Mouse (Mus musculus) forebrain, embryonic 14.5 days (tissue): ENCODE results near the gene Calcrl. TPM values are rescaled to one million over a fixed set of nuclear protein-coding genes. Genes with fewer than 3 reads are reported as not detected.
A peak's percentile ranks its signal among the peaks of the same experiment; 100 is the strongest.

Experiments used
- ATAC-seq: fragments of 200-750 bp; cut with Nextera tagmentation; 2 replicates; pipeline ENCODE4 v1.8.0; 2017; ENCODE audit warnings: mild to moderate bottlenecking, moderate library complexity
- DNase-seq: peaks from one replicate; pipeline ENCODE4 v3.0.0-alpha.2; 2015; ENCODE audit warnings: low spot score
- H3K27ac ChIP-seq: fragments of 300-500 bp; sonication (generic); 2 replicates; pipeline ENCODE4 v1.5.1; 2014; ENCODE audit warnings: low read depth, mild to moderate bottlenecking, control low read depth, low read length, moderate library complexity
- H3K27me3 ChIP-seq: fragments of 300-500 bp; sonication (generic); replicated peaks from 2 replicates; pipeline ENCODE4 v1.6.1; 2014; ENCODE audit warnings: low read length, control low read depth, mixed read lengths; ENCODE audit not compliant: control insufficient read depth, insufficient read depth
- H3K36me3 ChIP-seq: fragments of 300-500 bp; sonication (generic); 2 replicates; pipeline ENCODE4 v1.6.1; 2014; ENCODE audit warnings: low read length, control low read depth; ENCODE audit not compliant: control insufficient read depth, insufficient read depth
- H3K4me1 ChIP-seq: fragments of 300-500 bp; sonication (generic); 2 replicates; pipeline ENCODE4 v1.6.1; 2014; ENCODE audit warnings: antibody characterized with exemption, low read length, control low read depth; ENCODE audit not compliant: control insufficient read depth, insufficient read depth
- H3K4me2 ChIP-seq: fragments of 300-500 bp; sonication (generic); 2 replicates; pipeline ENCODE4 v1.6.1; 2014; ENCODE audit warnings: mild to moderate bottlenecking, control low read depth, low read length
- H3K4me3 ChIP-seq: fragments of 300-500 bp; sonication (generic); 2 replicates; pipeline ENCODE4 v1.5.1; 2014; ENCODE audit warnings: low read depth, low read length, control low read depth
- H3K9ac ChIP-seq: fragments of 300-500 bp; sonication (generic); 2 replicates; pipeline ENCODE4 v1.6.1; 2014; ENCODE audit warnings: mild to moderate bottlenecking, low read length, control low read depth, moderate library complexity
- H3K9me3 ChIP-seq: fragments of 300-500 bp; sonication (generic); replicated peaks from 2 replicates; pipeline ENCODE4 v1.6.1; 2016; ENCODE audit warnings: low read length, control low read depth, mixed read lengths; ENCODE audit not compliant: control insufficient read depth
- WGBS: fragments of 180-500 bp; shearing (Covaris S2); extraction: QIAGEN DNeasy Blood & Tissue Kit; methylation state at CpG from one replicate; pipeline ENCODE4 v1.1.7; 2014; 5-methylcytosine and 5-hydroxymethylcytosine counted together
- polyA plus RNA-seq: library from polyadenylated mRNA; unstranded; fragments of >200 nt; fragmentation: Nextera tagmentation; extraction: Ambion mirVana; gene quantifications from 2 replicates; pipeline ENCODE4 v1.2.1, GENCODE M21; 2014

Calcrl gene
- polyA plus RNA-seq: 6.5 and 8.7 TPM in 2 replicates

DNA sequence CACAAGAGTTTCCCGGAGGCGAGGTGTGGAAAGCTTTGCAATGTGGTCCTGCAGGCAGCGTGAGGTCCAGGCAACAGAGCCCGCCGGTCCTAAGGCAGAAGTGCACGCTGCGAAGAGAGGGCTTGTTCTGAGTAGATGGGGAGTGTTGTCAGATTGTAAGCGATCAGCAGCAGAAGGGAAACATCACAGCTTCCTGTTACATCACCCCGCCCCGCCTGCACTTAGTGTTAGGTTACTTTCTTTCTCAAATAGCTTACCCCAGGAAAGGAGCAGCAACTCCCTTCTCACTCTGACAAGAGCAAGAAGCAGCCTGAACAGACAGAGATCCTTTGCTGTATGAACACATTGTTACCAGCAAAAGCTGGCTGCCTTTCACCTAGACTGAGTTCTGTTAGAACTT, at the start of gene Calcrl:
Gene Calcrl (minus strand): TSS at position 274 of the 400 bp plus-strand sequence.
- peak; percentile 41 for DNase-seq
- Histone ChIP-seq H3K9me3 (no peaks in the 10 kb centered on the region), H3K9ac (peak within 1 kb of the TSS; percentile 53), H3K36me3 (no peaks in the 10 kb centered on the region), H3K27me3 (no peaks in the 10 kb centered on the region), H3K4me3 (peak within 1 kb of the TSS; percentile 22), H3K4me1 (no peaks in the 10 kb centered on the region), H3K27ac (peak within 1 kb of the TSS; percentile 14; the same call in 1 of the 2 replicates), H3K4me2 (peak within 1 kb of the TSS; percentile 46)
- peak; percentile 48 for ATAC-seq
- WGBS: 2% methylated on average over 10 of the region's 10 CpGs

DNA sequence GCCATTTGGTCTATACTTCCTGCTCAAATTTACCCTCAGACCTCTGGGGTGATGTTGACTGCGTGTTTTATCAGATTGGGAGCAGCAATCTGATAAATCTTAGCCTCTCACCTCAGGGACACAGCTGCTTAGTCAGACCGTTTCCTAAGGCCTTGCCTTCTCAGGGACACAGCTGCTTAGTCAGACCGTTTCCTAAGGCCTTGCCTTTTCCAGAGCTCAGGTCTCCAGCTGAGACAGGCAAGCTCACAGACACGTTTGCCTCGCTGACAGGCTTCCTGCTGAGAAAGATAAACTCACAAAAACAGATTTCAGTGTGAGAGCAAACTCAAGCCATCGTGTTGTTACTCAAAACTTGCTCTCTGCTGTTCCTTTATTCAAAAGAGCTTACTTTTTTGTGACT, 49.4 kb upstream of the Calcrl start:
- ATAC-seq: no peak
- H3K4me1 ChIP-seq: no peaks in the 10 kb centered on the region

DNA sequence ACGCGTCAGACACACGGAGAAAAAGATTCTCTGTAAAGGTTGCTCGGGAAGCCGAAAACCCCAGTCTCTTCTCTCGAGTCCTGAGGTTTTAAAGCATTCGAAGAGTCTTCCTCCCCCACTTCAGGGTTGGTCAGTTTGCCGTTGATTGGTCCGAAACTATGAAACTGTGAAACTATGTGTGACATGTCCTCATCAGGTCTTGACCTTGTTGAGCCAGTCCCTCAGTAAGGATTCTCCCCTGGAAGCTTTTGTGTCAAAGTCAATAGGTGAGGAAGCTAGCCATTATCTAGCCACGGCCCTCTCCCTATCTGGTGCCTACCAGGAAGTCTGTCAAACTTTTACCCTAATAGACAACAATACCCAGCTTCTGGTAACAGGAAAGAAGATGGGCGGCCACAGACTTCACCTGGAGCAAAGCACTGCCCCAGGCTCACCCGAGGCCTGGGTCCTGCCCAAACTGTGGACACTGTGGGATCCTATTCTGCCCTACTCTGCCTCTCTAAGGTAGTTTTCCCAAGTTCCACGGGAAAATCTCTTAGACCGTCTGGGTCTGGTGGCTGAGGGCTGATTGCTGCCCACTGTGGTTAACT, 48.8 kb upstream of the Calcrl start:
- Histone ChIP-seq H3K27ac (no peak overlapping the region), H3K4me1 (no peaks in the 10 kb centered on the region), H3K27me3 (no peaks in the 10 kb centered on the region), H3K9me3 (no peaks in the 10 kb centered on the region), H3K4me3 (no peak overlapping the region), H3K9ac (no peak overlapping the region), H3K4me2 (no peak overlapping the region), H3K36me3 (no peaks in the 10 kb centered on the region)
- DNase-seq (no peak), ATAC-seq (no peak)
- 80% methylated on average over 14 of the region's 14 CpGs for WGBS

More for the DNA sequence above, 49.4 kb upstream of the Calcrl start:
- no peak overlapping the region for H3K4me2 ChIP-seq
- H3K9me3 ChIP-seq: no peaks in the 10 kb centered on the region
- H3K27me3 ChIP-seq: no peaks in the 10 kb centered on the region
- no peaks in the 10 kb centered on the region for H3K36me3 ChIP-seq
- H3K27ac ChIP-seq: no peak overlapping the region
- no peak for DNase-seq
- H3K4me3 ChIP-seq: no peak overlapping the region
- H3K9ac ChIP-seq: no peak overlapping the region
- WGBS: 8% methylated on average over 6 of the region's 6 CpGs

DNA sequence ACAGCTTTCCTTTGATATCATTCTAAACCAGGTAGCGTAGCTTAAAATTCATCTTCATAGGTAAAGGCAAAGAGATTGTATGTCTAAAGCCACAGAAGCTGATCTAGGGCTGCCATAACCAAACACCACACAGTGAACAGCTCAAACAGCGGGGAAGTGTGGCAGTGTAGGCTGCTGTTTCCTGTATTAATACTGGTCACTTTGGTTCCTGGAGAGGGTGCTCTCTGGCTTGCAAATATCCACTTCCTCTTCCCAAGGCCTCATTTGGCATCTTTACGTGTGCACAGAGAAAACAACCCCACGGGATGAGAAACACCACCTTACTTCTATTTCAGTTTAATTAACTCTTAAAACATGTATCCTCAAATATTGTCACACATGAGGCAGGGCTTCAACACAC, 42.2 kb upstream of the Calcrl start:
- H3K36me3 ChIP-seq: no peaks in the 10 kb centered on the region
- H3K27me3 ChIP-seq: no peaks in the 10 kb centered on the region
- no peak for ATAC-seq
- H3K27ac ChIP-seq: no peak overlapping the region
- H3K4me2 ChIP-seq: no peak overlapping the region
- WGBS: 96% methylated on average over 4 of the region's 4 CpGs
- no peaks in the 10 kb centered on the region for H3K4me1 ChIP-seq
- DNase-seq: no peak
- H3K9ac ChIP-seq: no peak overlapping the region
- H3K9me3 ChIP-seq: no peaks in the 10 kb centered on the region
- no peak overlapping the region for H3K4me3 ChIP-seq

DNA sequence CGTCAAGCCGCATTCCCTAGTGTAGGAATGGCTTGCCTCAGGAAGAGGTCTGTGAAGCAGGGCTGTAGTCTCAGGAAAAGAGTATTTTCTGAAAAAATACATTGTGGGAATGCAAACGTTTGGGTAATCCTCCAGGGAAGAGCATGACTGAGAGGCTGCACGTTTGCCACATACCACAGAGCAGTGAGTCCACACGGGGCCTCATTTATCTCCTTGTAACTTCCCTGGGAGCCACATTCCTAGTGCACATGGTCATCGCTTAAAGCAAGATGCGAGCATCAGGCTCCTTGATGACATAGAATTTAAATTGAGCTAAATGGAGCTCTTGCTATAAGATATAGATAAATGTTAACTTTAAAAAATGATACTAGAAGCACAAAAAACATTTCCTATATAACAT, 39.7 kb upstream of the Calcrl start:
- Histone ChIP-seq H3K4me3 (no peak overlapping the region), H3K9ac (no peak overlapping the region), H3K4me2 (no peak overlapping the region), H3K27ac (no peak overlapping the region), H3K9me3 (no peaks in the 10 kb centered on the region), H3K27me3 (no peaks in the 10 kb centered on the region), H3K36me3 (no peaks in the 10 kb centered on the region), H3K4me1 (no peaks in the 10 kb centered on the region)
- WGBS: 68% methylated on average over 7 of the region's 7 CpGs
- ATAC-seq (no peak), DNase-seq (no peak)

DNA sequence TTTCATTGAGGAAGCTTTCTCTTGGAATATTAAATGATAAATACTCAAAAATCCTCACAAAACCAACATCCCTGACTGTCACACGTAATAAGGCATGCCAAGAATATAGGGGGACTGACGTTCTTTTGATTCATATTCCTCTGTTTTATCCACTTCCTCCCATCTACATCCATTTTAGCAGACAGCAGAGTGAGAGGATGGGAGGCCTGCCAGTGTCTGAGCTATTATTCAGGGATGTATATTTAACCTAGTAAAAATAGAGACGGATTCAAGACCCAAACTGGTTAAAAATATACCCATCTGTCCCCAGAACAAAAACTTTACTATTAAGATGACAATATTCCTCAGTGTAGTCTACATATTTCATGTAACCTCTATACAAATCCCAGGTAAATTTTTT, 37.2 kb upstream of the Calcrl start:
- no peaks in the 10 kb centered on the region for H3K36me3 ChIP-seq
- H3K27ac ChIP-seq: no peak overlapping the region
- DNase-seq (no peak), ATAC-seq (no peak)
- H3K4me1 ChIP-seq: no peaks in the 10 kb centered on the region
- no peak overlapping the region for H3K4me2 ChIP-seq
- H3K9ac ChIP-seq: no peak overlapping the region
- WGBS: 90% methylated on average over 3 of the region's 3 CpGs
- H3K9me3 ChIP-seq: no peaks in the 10 kb centered on the region
- H3K4me3 ChIP-seq: no peak overlapping the region
- no peaks in the 10 kb centered on the region for H3K27me3 ChIP-seq

DNA sequence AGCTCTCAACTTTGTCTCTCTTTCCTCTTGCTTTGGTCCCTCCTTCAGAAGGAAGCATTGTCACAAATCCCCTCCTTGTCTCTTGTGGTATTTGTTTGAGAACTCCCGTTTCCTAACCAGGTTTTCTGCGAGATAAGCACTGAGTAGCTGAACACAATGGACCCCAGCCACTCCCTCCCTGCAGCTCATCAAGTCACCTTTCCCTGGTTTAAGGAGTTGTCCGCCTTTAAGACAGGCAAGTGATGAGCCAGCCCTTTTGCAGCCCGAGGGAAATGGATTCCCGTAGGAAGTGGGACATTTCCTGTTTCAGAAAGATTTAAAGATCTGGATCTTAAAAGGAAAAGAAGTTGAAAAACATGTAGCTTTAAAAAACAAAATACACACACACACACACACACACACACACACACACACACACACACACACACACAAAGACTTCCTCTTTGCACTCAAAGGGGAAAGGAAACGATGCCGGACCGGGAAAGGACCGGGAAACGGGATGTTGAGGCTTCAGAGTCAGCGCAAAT, 34.5 kb upstream of the Calcrl start:
- DNase-seq (no peak), ATAC-seq (no peak)
- 63% methylated on average over 11 of the region's 11 CpGs for WGBS
- Histone ChIP-seq H3K9ac (no peak overlapping the region), H3K4me1 (no peaks in the 10 kb centered on the region), H3K9me3 (no peaks in the 10 kb centered on the region), H3K36me3 (no peaks in the 10 kb centered on the region), H3K4me2 (no peak overlapping the region), H3K4me3 (no peak overlapping the region), H3K27me3 (no peaks in the 10 kb centered on the region), H3K27ac (no peak overlapping the region)

DNA sequence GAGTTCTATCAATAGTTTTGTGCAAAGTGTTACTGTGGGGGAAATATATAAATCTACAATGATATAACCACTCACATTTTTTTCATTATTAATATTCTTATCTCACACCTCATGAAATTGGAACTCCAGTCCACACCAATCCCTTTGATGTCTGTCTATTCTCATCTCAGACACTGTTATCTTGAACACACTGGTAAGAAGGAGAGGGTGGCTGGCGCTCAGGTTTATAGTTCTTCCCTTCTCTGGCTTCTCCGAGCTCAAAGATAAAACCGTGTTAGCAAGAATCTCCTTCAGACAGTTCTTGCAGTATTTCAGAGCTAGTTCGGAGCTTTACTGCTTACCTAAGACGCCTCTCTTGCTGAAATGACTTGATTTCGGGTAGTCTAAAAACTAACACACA, 32.0 kb upstream of the Calcrl start:
- H3K4me2 ChIP-seq: no peak overlapping the region

DNA sequence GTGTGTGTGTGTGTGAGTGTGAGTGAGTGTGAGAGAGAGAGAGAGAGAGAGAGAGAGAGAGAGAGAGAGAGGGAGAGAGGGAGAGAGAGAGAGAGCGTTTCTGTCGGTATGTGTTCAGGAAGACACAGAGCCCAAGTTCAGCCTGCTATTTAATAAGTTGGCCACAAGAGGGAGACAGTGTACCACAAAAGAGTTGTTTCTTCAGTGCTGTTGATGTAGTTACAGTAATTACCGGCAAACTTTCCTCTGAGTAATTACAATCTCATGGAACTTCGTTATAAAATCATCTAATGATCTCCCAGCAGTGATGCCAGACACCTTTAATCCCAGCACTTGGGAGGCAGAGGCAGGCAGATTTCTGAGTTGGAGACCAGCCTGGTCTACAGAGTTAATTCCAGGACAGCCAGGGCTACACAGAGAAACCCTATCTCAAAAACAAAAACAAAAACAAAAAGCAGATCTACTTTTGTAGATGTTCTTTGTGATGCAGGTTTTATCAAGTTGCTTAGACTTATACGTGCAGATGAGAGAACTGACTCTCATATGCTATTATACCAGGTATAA, 30.1 kb upstream of the Calcrl start:
- DNase-seq (peak; percentile 93), ATAC-seq (peak; percentile 88)
- Histone ChIP-seq H3K27me3 (no peaks in the 10 kb centered on the region), H3K4me2 (no peak overlapping the region), H3K9ac (no peak overlapping the region), H3K4me1 (no peaks in the 10 kb centered on the region), H3K36me3 (no peaks in the 10 kb centered on the region), H3K4me3 (no peak overlapping the region), H3K27ac (no peak overlapping the region), H3K9me3 (no peaks in the 10 kb centered on the region)
- 6% methylated on average over 5 of the region's 5 CpGs for WGBS

More for the DNA sequence above, 32.0 kb upstream of the Calcrl start:
- Histone ChIP-seq H3K4me1 (no peaks in the 10 kb centered on the region), H3K36me3 (no peaks in the 10 kb centered on the region), H3K9ac (no peak overlapping the region), H3K4me3 (no peak overlapping the region), H3K9me3 (no peaks in the 10 kb centered on the region), H3K27ac (no peak overlapping the region), H3K27me3 (no peaks in the 10 kb centered on the region)
- ATAC-seq (no peak), DNase-seq (no peak)
- WGBS: 88% methylated on average over 6 of the region's 6 CpGs
